Mouse (Mus musculus) MEL (cell line): ENCODE measurements around the gene B3galnt2. TPM values are rescaled to one million over a fixed set of nuclear protein-coding genes. Genes with fewer than 3 reads are reported as not detected.

ENCODE experiments used
- DNase-seq: peaks from one replicate; pipeline ENCODE4 v3.0.0; 2011; ENCODE audit warnings: low read depth, low spot score
- H3K27ac ChIP-seq: 2 replicates; pipeline ENCODE4 v1.5.1; 2012; ENCODE audit warnings: low read depth, mild to moderate bottlenecking, control low read depth, low read length, moderate library complexity; ENCODE audit not compliant: control insufficient read depth
- H3K27me3 ChIP-seq, 2 experiments: fragments of 150-350 bp in 1 of 2; sonication (generic) in 1 of 2; 2 replicates each; pipeline ENCODE4 v1.6.1; 2012; ENCODE audit warnings: low read length in 2 of 2, mild to moderate bottlenecking in 2 of 2, improper control_type of control experiment in 1 of 2, moderate library complexity in 1 of 2; ENCODE audit not compliant: insufficient read depth in 2 of 2, control insufficient read depth in 1 of 2
- H3K36me3 ChIP-seq, 2 experiments: 2 replicates each; pipeline ENCODE4 v1.6.1; 2012 to 2014; ENCODE audit warnings: low read length in 2 of 2, improper control_type of control experiment in 1 of 2, inconsistent platforms in 1 of 2, mild to moderate bottlenecking in 1 of 2; ENCODE audit not compliant: insufficient read depth in 2 of 2, control insufficient read depth in 1 of 2
- H3K4me1 ChIP-seq, 2 experiments: fragments of 150-350 bp in 1 of 2; sonication (generic) in 1 of 2; 2 replicates each; pipeline ENCODE4 v1.6.1; 2012; ENCODE audit warnings: low read length in 2 of 2, improper control_type of control experiment in 1 of 2, mild to moderate bottlenecking in 1 of 2; ENCODE audit not compliant: insufficient read depth in 2 of 2, control insufficient read depth in 1 of 2
- H3K4me3 ChIP-seq, 2 experiments: fragments of 150-350 bp in 1 of 2; sonication (generic) in 1 of 2; 2 replicates each; pipeline ENCODE4 v1.5.1; 2012; ENCODE audit warnings: low read depth in 2 of 2, low read length in 2 of 2, mild to moderate bottlenecking in 2 of 2, moderate library complexity in 2 of 2, control low read depth in 1 of 2, improper control_type of control experiment in 1 of 2; ENCODE audit not compliant: control insufficient read depth in 1 of 2, insufficient read depth in 1 of 2
- H3K79me2 ChIP-seq: 2 replicates; pipeline ENCODE4 v1.6.1; 2012; ENCODE audit warnings: mild to moderate bottlenecking, low read length, moderate library complexity; ENCODE audit not compliant: control insufficient read depth, poor library complexity, insufficient read depth
- H3K9ac ChIP-seq: 2 replicates; pipeline ENCODE4 v1.6.1; 2012; ENCODE audit warnings: low read depth, mild to moderate bottlenecking, control low read depth, low read length, moderate library complexity; ENCODE audit not compliant: control insufficient read depth, poor library complexity, severe bottlenecking
- H3K9me3 ChIP-seq: fragments of 150-350 bp; sonication (generic); replicated peaks from 2 replicates; pipeline ENCODE4 v1.6.1; 2012; ENCODE audit warnings: mild to moderate bottlenecking, low read length, improper control_type of control experiment, moderate library complexity; ENCODE audit not compliant: insufficient read depth
- CHD1 ChIP-seq: IDR thresholded peaks from 2 replicates; pipeline ENCODE4 v1.6.1; 2012; ENCODE audit warnings: low read depth, mild to moderate bottlenecking, inconsistent platforms, low read length, improper control_type of control experiment
- E2F4 ChIP-seq: IDR thresholded peaks from 2 replicates; pipeline ENCODE4 v1.6.1; 2011; ENCODE audit warnings: low read depth, low read length, improper control_type of control experiment, borderline replicate concordance
- EP300 ChIP-seq, 2 experiments: IDR thresholded peaks; 2 replicates each; pipeline ENCODE4 v1.6.1; 2011; ENCODE audit warnings: improper control_type of control experiment in 2 of 2, low read length in 2 of 2, low read depth in 1 of 2, mild to moderate bottlenecking in 1 of 2
- ETS1 ChIP-seq: IDR thresholded peaks from 2 replicates; pipeline ENCODE4 v1.6.1; 2012; ENCODE audit warnings: low read depth, mild to moderate bottlenecking, inconsistent platforms, low read length, improper control_type of control experiment, moderate library complexity
- GABPA ChIP-seq: IDR thresholded peaks from 2 replicates; pipeline ENCODE4 v1.6.1; 2012; ENCODE audit warnings: low read depth, mild to moderate bottlenecking, inconsistent platforms, low read length, improper control_type of control experiment, moderate library complexity
- HCFC1 ChIP-seq: IDR thresholded peaks from 2 replicates; pipeline ENCODE4 v1.6.1; 2012; ENCODE audit warnings: low read depth, mild to moderate bottlenecking, inconsistent platforms, low read length, improper control_type of control experiment, moderate library complexity
- JUND ChIP-seq: IDR thresholded peaks from 2 replicates; pipeline ENCODE4 v1.6.1; 2011; ENCODE audit warnings: low read depth, mild to moderate bottlenecking, improper control_type of control experiment, low read length
- KAT2A ChIP-seq: conservative IDR thresholded peaks from 2 replicates; pipeline ENCODE4 v1.6.1; 2012; ENCODE audit warnings: low read depth, low read length, improper control_type of control experiment, inconsistent platforms
- MAZ ChIP-seq: IDR thresholded peaks from 2 replicates; pipeline ENCODE4 v1.6.1; 2012; ENCODE audit warnings: low read depth, mild to moderate bottlenecking, inconsistent platforms, low read length, improper control_type of control experiment
- MXI1 ChIP-seq: IDR thresholded peaks from 2 replicates; pipeline ENCODE4 v1.6.1; 2011; ENCODE audit warnings: mild to moderate bottlenecking, low read depth, low read length, improper control_type of control experiment
- NRF1 ChIP-seq: IDR thresholded peaks from 2 replicates; pipeline ENCODE4 v1.6.1; 2014; ENCODE audit warnings: low read depth, mild to moderate bottlenecking, inconsistent platforms, low read length, improper control_type of control experiment, moderate library complexity; ENCODE audit not compliant: poor library complexity, insufficient read depth, severe bottlenecking
- POLR2A ChIP-seq, 2 experiments: IDR thresholded peaks; 2 replicates each; pipeline ENCODE4 v1.6.1; 2011 to 2012; ENCODE audit warnings: low read length in 2 of 2, mild to moderate bottlenecking in 2 of 2, control low read depth in 1 of 2, improper control_type of control experiment in 1 of 2, low read depth in 1 of 2, moderate library complexity in 1 of 2; ENCODE audit not compliant: control insufficient read depth in 1 of 2, insufficient read depth in 1 of 2, poor library complexity in 1 of 2
- POLR2AphosphoS2 ChIP-seq: IDR thresholded peaks from 2 replicates; pipeline ENCODE4 v1.6.1; 2011; ENCODE audit warnings: low read length, improper control_type of control experiment
- POLR2AphosphoS5 ChIP-seq: IDR thresholded peaks from 2 replicates; pipeline ENCODE4 v1.6.1; 2012; ENCODE audit warnings: low read depth, borderline replicate concordance, mild to moderate bottlenecking, inconsistent platforms, low read length, moderate library complexity, mixed read lengths
- RAD21 ChIP-seq: IDR thresholded peaks from 2 replicates; pipeline ENCODE4 v1.6.1; 2011; ENCODE audit warnings: mild to moderate bottlenecking, low read depth, low read length, improper control_type of control experiment
- RCOR1 ChIP-seq: IDR thresholded peaks from 2 replicates; pipeline ENCODE4 v1.6.1; 2012; ENCODE audit warnings: low read depth, mild to moderate bottlenecking, inconsistent platforms, low read length, improper control_type of control experiment
- SIN3A ChIP-seq: IDR thresholded peaks from 2 replicates; pipeline ENCODE4 v1.6.1; 2012; ENCODE audit warnings: low read length, improper control_type of control experiment, inconsistent platforms
- SMC3 ChIP-seq: IDR thresholded peaks from 2 replicates; pipeline ENCODE4 v1.6.1; 2011; ENCODE audit warnings: low read depth, low read length, improper control_type of control experiment
- TAL1 ChIP-seq: IDR thresholded peaks from 2 replicates; pipeline ENCODE4 v1.6.1; 2012; ENCODE audit warnings: mild to moderate bottlenecking, inconsistent platforms, low read length, moderate library complexity, mixed read lengths
- TBP ChIP-seq: IDR thresholded peaks from 2 replicates; pipeline ENCODE4 v1.8.0; 2011; ENCODE audit warnings: low read depth, low read length, improper control_type of control experiment
- USF1 ChIP-seq: IDR thresholded peaks from 2 replicates; pipeline ENCODE4 v1.6.1; 2014; ENCODE audit warnings: low read depth, mild to moderate bottlenecking, inconsistent platforms, low read length, improper control_type of control experiment, moderate library complexity
- USF2 ChIP-seq, 2 experiments: IDR thresholded peaks; 2 replicates each; pipeline ENCODE4 v1.6.1; 2011 to 2012; ENCODE audit warnings: improper control_type of control experiment in 2 of 2, low read length in 2 of 2, borderline replicate concordance in 1 of 2, inconsistent platforms in 1 of 2, low read depth in 1 of 2, mild to moderate bottlenecking in 1 of 2; ENCODE audit not compliant: insufficient read depth in 1 of 2
- ZC3H11A ChIP-seq: IDR thresholded peaks from 2 replicates; pipeline ENCODE4 v1.6.1; 2012; ENCODE audit warnings: low read depth, mild to moderate bottlenecking, inconsistent platforms, low read length, improper control_type of control experiment
- ZKSCAN1 ChIP-seq: IDR thresholded peaks from 2 replicates; pipeline ENCODE4 v1.6.1; 2012; ENCODE audit warnings: low read depth, mild to moderate bottlenecking, inconsistent platforms, low read length, improper control_type of control experiment, moderate library complexity
- ZNF384 ChIP-seq: IDR thresholded peaks from 2 replicates; pipeline ENCODE4 v1.6.1; 2012; ENCODE audit warnings: low read depth, mild to moderate bottlenecking, inconsistent platforms, low read length, improper control_type of control experiment
- polyA plus RNA-seq, 2 experiments: library from polyadenylated mRNA; stranded (reverse) in 1 of 2; unstranded in 1 of 2; fragments of >175 nt in 1 of 2; fragments of >200 nt in 1 of 2; gene quantifications; 2 replicates each; pipeline versions ENCODE4 v1.2.1 to v1.2.4; 2012; ENCODE audit warnings: low replicate concordance in 2 of 2, low read depth in 1 of 2; ENCODE audit not compliant: insufficient read length in 2 of 2, insufficient read depth in 1 of 2, missing spikeins in 1 of 2
- total RNA-seq: library from RNA; depleted of rRNA; stranded (reverse); fragments of 300-350 nt; gene quantifications from 2 replicates; pipeline ENCODE4 v1.2.3, GENCODE M21; 2012

Gene B3galnt2
- total and polyA plus RNA-seq, 3 experiments: 61.7 to 73.8 TPM; not detected in 1

DNA sequence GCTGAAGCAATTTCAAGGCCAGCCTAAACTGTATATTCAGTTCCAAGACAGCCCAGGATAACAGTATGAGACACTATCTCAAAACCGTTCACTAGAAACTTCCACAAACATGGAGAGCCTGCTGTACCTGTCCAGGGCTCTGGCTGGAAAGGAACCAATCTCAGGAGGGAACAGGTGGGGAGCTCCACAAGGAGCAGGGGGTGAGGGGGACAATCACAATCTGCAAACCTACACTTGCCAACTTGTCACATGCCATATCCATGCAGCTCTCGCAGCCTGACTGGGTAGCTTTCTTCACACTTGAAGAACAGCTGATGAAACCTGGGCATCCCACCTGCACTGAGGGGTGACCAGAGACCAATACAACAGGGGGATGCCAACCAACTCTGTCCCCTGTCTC is 59.7 kb downstream of the B3galnt2 start:
- H3K27ac ChIP-seq: no peak overlapping the region
- no peak for DNase-seq
- H3K36me3 ChIP-seq: peaks cover 20 to 24% of the 10 kb centered on the region in 2 experiments
- H3K9ac ChIP-seq: no peak overlapping the region
- TF ChIP-seq ZKSCAN1 (no peak), GABPA (no peak), E2F4 (no peak), JUND (no peak), ZNF384 (no peak), POLR2A (IDR thresholded peaks at IDR 0.05; ENCODE audit: control insufficient read depth in 1 of 2, insufficient read depth in 1 of 2, low read depth in 1 of 2, low read length in 2 of 2, poor library complexity in 1 of 2) (no peak), HCFC1 (no peak), KAT2A (no peak), MAZ (no peak), SIN3A (no peak), TAL1 (no peak), NRF1 (no peak), RCOR1 (no peak), TBP (no peak), USF2 (IDR thresholded peaks at IDR 0.05; ENCODE audit: borderline replicate concordance in 1 of 2, insufficient read depth in 1 of 2, low read depth in 1 of 2, low read length in 2 of 2) (no peak)
- TF ChIP-seq, all 39 proteins: peak for 0
- Histone ChIP-seq H3K27me3 (no peaks in the 10 kb centered on the region), H3K4me3 (no peak overlapping the region), H3K9me3 (no peaks in the 10 kb centered on the region), H3K79me2 (no peaks in the 10 kb centered on the region), H3K4me1 (peaks cover 16 to 20% of the 10 kb centered on the region in 2 experiments)

DNA sequence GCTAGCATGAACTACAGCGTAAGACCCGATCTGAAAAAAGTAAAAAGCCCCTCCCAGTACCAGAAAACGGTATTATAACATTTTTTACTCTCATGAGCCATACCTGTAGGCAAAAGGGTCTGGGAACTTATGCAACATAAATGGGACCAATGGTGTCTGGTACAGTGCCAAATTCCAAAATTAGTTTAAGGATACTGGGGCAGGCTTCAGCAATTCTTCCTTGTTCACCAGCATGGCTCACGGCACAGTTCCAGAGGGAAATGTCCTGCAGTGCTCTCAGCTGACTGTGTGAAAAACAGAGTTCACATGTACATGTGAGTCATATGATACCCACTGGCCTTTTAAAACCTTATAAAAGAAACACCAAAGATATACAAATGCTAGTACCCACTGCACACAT is 60.3 kb downstream of the B3galnt2 start:
- peaks cover 25% of the 10 kb centered on the region in 2 experiments for H3K36me3 ChIP-seq
- H3K27ac ChIP-seq: no peak overlapping the region
- H3K79me2 ChIP-seq: no peaks in the 10 kb centered on the region
- no peak overlapping the region for H3K4me3 ChIP-seq
- H3K9me3 ChIP-seq: no peaks in the 10 kb centered on the region
- H3K9ac ChIP-seq: no peak overlapping the region
- no peak for TF ChIP-seq POLR2AphosphoS2
- TF ChIP-seq CHD1: no peak
- no peak for TF ChIP-seq RCOR1
- TF ChIP-seq ZC3H11A: no peak
- TF ChIP-seq MAZ: no peak
- TF ChIP-seq SIN3A: no peak
- TF ChIP-seq POLR2AphosphoS5: no peak
- no peak for TF ChIP-seq ETS1
- TF ChIP-seq USF1: no peak
- no peak for TF ChIP-seq SMC3
- TF ChIP-seq USF2 (IDR thresholded peaks at IDR 0.05; ENCODE audit: borderline replicate concordance in 1 of 2, insufficient read depth in 1 of 2, low read depth in 1 of 2, low read length in 2 of 2): no peak
- no peak for TF ChIP-seq MXI1
- no peak for TF ChIP-seq EP300 (IDR thresholded peaks at IDR 0.05; ENCODE audit: low read depth in 1 of 2, low read length in 2 of 2)
- no peak for TF ChIP-seq RAD21
- no peak for TF ChIP-seq TBP
- no peaks in the 10 kb centered on the region for H3K27me3 ChIP-seq
- no peak for DNase-seq
- peaks cover 19 to 25% of the 10 kb centered on the region in 2 experiments for H3K4me1 ChIP-seq
